Mouse (Mus musculus): Measurements from ENCODE around the gene Anapc15-ps.

DNA sequence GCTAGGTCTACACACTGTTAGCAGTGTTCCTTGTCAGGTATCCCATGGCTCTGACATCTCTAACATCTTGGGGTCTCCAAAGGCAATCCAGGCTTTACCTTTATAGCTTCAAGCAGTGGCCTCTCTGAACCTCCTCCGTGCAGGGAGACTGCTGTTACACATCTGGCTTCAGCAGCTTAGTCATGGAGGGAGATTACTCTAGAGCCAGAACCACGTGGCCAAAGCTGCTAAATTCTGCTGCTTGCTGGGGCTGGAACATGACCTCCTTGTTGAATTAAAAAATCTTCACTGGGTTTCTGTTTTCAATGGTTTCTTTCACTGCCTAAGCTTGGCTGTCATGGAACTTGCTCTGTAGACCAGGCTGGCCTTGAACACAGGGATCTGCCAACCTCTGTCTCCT, 44.9 kb downstream of the Anapc15-ps start:
- TF ChIP-seq POLR2A (IDR thresholded peaks at IDR 0.05; ENCODE audit: control insufficient read depth, low read depth, low read length) (no peak), CTCF (IDR thresholded peaks at IDR 0.05; ENCODE audit: control insufficient read depth, insufficient read depth, insufficient replicate concordance, low read depth, low read length) (no peak)
